Mouse (Mus musculus) CH12.LX (cell line): ENCODE measurements at regions not wholly inside any gene's neighbourhood (a gene's known extent, or its start where the extent isn't known, plus 50 kb on each side); places are given as distances from the start of the nearest gene placed in this dataset.

ENCODE experiments used
- DNase-seq: peaks from one replicate; pipeline ENCODE4 v3.0.0-alpha.2; 2013; ENCODE audit errors: extremely low read depth
- H3K27ac ChIP-seq: 2 replicates; pipeline ENCODE4 v1.5.1; 2012; ENCODE audit warnings: low read depth, mild to moderate bottlenecking, control low read depth, moderate library complexity; ENCODE audit not compliant: insufficient read depth
- H3K27me3 ChIP-seq: replicated peaks from 2 replicates; pipeline ENCODE3; 2012; ENCODE audit warnings: inconsistent platforms
- H3K36me3 ChIP-seq, 2 experiments: replicated peaks in 1 of 2; 2 replicates each; pipeline versions ENCODE3 to v1.6.1; 2012; ENCODE audit warnings: inconsistent platforms in 1 of 2, low read length in 1 of 2, mild to moderate bottlenecking in 1 of 2, mixed read lengths in 1 of 2, moderate library complexity in 1 of 2; ENCODE audit not compliant: control insufficient read depth in 1 of 2, insufficient read depth in 1 of 2
- H3K4me1 ChIP-seq, 2 experiments: 2 replicates each; pipeline ENCODE4 v1.6.1; 2012; ENCODE audit warnings: inconsistent platforms in 1 of 2, moderate library complexity in 1 of 2; ENCODE audit not compliant: insufficient read depth in 2 of 2, control insufficient read depth in 1 of 2
- H3K4me2 ChIP-seq: 2 replicates; pipeline ENCODE4 v1.6.1; 2012; ENCODE audit warnings: low read depth, mild to moderate bottlenecking, control low read depth; ENCODE audit not compliant: poor library complexity, insufficient read depth, severe bottlenecking
- H3K4me3 ChIP-seq, 3 experiments: fragments of 150-350 bp in 1 of 3; sonication (generic) in 1 of 3; replicated peaks in 1 of 3; 2 replicates each; pipeline versions ENCODE3 to v1.5.1; 2011 to 2012; ENCODE audit warnings: low read depth in 2 of 3, low read length in 2 of 3, mild to moderate bottlenecking in 2 of 3, moderate library complexity in 2 of 3, control low read depth in 1 of 3, improper control_type of control experiment in 1 of 3, inconsistent platforms in 1 of 3, mixed read lengths in 1 of 3; ENCODE audit not compliant: poor library complexity in 1 of 3
- H3K79me2 ChIP-seq: replicated peaks from 2 replicates; pipeline ENCODE4 v1.6.1; 2012; ENCODE audit warnings: mild to moderate bottlenecking, moderate library complexity; ENCODE audit not compliant: control insufficient read depth, poor library complexity, insufficient read depth, severe bottlenecking; ENCODE audit errors: extremely low read depth
- H3K9ac ChIP-seq: 2 replicates; pipeline ENCODE4 v1.6.1; 2012; ENCODE audit warnings: low read depth, mild to moderate bottlenecking, control low read depth, moderate library complexity; ENCODE audit not compliant: insufficient read depth
- H3K9me3 ChIP-seq: replicated peaks from 2 replicates; pipeline ENCODE3; 2012; ENCODE audit warnings: low read length, inconsistent platforms, mixed read lengths
- CHD2 ChIP-seq: IDR thresholded peaks from 2 replicates; pipeline ENCODE4 v1.6.1; 2011; ENCODE audit warnings: low read length, improper control_type of control experiment
- CTCF ChIP-seq, 2 experiments: IDR thresholded peaks in 1 of 2; conservative IDR thresholded peaks in 1 of 2; 2 replicates each; pipeline ENCODE4 v1.5.1; 2011 to 2012; ENCODE audit warnings: low read depth in 2 of 2, low read length in 2 of 2, improper control_type of control experiment in 1 of 2, inconsistent platforms in 1 of 2, mild to moderate bottlenecking in 1 of 2, moderate library complexity in 1 of 2
- E2F4 ChIP-seq: IDR thresholded peaks from 2 replicates; pipeline ENCODE4 v1.6.1; 2011; ENCODE audit warnings: low read depth, low read length, improper control_type of control experiment; ENCODE audit not compliant: insufficient replicate concordance
- ELF1 ChIP-seq: IDR thresholded peaks from 2 replicates; pipeline ENCODE4 v1.6.1; 2014; ENCODE audit warnings: low read depth, mild to moderate bottlenecking, inconsistent platforms, low read length, improper control_type of control experiment
- GABPA ChIP-seq: IDR thresholded peaks from 2 replicates; pipeline ENCODE4 v1.6.1; 2012; ENCODE audit warnings: low read depth, low read length, improper control_type of control experiment, inconsistent platforms; ENCODE audit not compliant: insufficient replicate concordance
- IRF4 ChIP-seq: IDR thresholded peaks from 2 replicates; pipeline ENCODE4 v1.6.1; 2014; ENCODE audit warnings: low read depth, mild to moderate bottlenecking, inconsistent platforms, low read length, improper control_type of control experiment
- KAT2A ChIP-seq: IDR thresholded peaks from 2 replicates; pipeline ENCODE4 v1.6.1; 2012; ENCODE audit warnings: low read length, improper control_type of control experiment, inconsistent platforms; ENCODE audit not compliant: insufficient replicate concordance
- MAFK ChIP-seq: IDR thresholded peaks from 2 replicates; pipeline ENCODE4 v1.6.1; 2011; ENCODE audit warnings: low read length, improper control_type of control experiment; ENCODE audit not compliant: insufficient replicate concordance
- MAX ChIP-seq: IDR thresholded peaks from 2 replicates; pipeline ENCODE4 v1.6.1; 2011; ENCODE audit warnings: low read length, improper control_type of control experiment
- MAZ ChIP-seq: IDR thresholded peaks from 2 replicates; pipeline ENCODE4 v1.6.1; 2012; ENCODE audit warnings: low read depth, mild to moderate bottlenecking, inconsistent platforms, low read length, improper control_type of control experiment, moderate library complexity
- MYC ChIP-seq: IDR thresholded peaks from 2 replicates; pipeline ENCODE4 v1.6.1; 2011; ENCODE audit warnings: low read depth, mild to moderate bottlenecking, improper control_type of control experiment, low read length
- NELFE ChIP-seq: IDR thresholded peaks from 2 replicates; pipeline ENCODE4 v1.6.1; 2011; ENCODE audit warnings: low read depth, low read length, improper control_type of control experiment
- NRF1 ChIP-seq: IDR thresholded peaks from 2 replicates; pipeline ENCODE4 v1.6.1; 2014; ENCODE audit warnings: low read depth, mild to moderate bottlenecking, inconsistent platforms, low read length, improper control_type of control experiment, moderate library complexity
- POLR2A ChIP-seq: IDR thresholded peaks from 2 replicates; pipeline ENCODE4 v1.6.1; 2011; ENCODE audit warnings: low read depth, mild to moderate bottlenecking, improper control_type of control experiment, low read length
- POLR2AphosphoS2 ChIP-seq: IDR thresholded peaks from 2 replicates; pipeline ENCODE4 v1.6.1; 2011; ENCODE audit warnings: low read depth, low read length, improper control_type of control experiment
- RAD21 ChIP-seq: IDR thresholded peaks from 2 replicates; pipeline ENCODE4 v1.6.1; 2011; ENCODE audit warnings: low read depth, mild to moderate bottlenecking, low read length, improper control_type of control experiment, moderate library complexity
- RCOR1 ChIP-seq: conservative IDR thresholded peaks from 2 replicates; pipeline ENCODE4 v1.6.1; 2012; ENCODE audit warnings: low read depth, mild to moderate bottlenecking, inconsistent platforms, low read length, improper control_type of control experiment
- TBP ChIP-seq: conservative IDR thresholded peaks from 2 replicates; pipeline ENCODE4 v1.6.1; 2011; ENCODE audit warnings: low read depth, low read length, improper control_type of control experiment
- TCF12 ChIP-seq: IDR thresholded peaks from 2 replicates; pipeline ENCODE4 v1.6.1; 2014; ENCODE audit warnings: low read depth, mild to moderate bottlenecking, inconsistent platforms, low read length, improper control_type of control experiment
- UBTF ChIP-seq: IDR thresholded peaks from 2 replicates; pipeline ENCODE4 v1.6.1; 2012; ENCODE audit warnings: low read depth, mild to moderate bottlenecking, inconsistent platforms, low read length, improper control_type of control experiment, moderate library complexity
- USF1 ChIP-seq: IDR thresholded peaks from 2 replicates; pipeline ENCODE4 v1.6.1; 2014; ENCODE audit warnings: low read depth, mild to moderate bottlenecking, inconsistent platforms, low read length, improper control_type of control experiment
- USF2 ChIP-seq: conservative IDR thresholded peaks from 2 replicates; pipeline ENCODE4 v1.6.1; 2011; ENCODE audit warnings: low read depth, low read length, improper control_type of control experiment
- ZC3H11A ChIP-seq: IDR thresholded peaks from 2 replicates; pipeline ENCODE4 v1.6.1; 2012; ENCODE audit warnings: low read depth, mild to moderate bottlenecking, inconsistent platforms, low read length, improper control_type of control experiment
- ZNF384 ChIP-seq: IDR thresholded peaks from 2 replicates; pipeline ENCODE4 v1.6.1; 2012; ENCODE audit warnings: low read depth, low read length, improper control_type of control experiment, inconsistent platforms
- dilution Hi-C: fragments of 300-500 bp; cut with MboI; formaldehyde crosslinking; loops from 2 replicates; pipeline ENCODE4 v1.14.3; 2020; ENCODE audit warnings: low sequenced_read_pairs; ENCODE audit not compliant: extremely low pct_unique_long_range_greater_than_20kb, extremely low pct_ligation_motif_present
- in situ Hi-C: fragments of 300-500 bp; cut with MboI; formaldehyde crosslinking; loops from 3 replicates; pipeline ENCODE4 v1.14.3; 2019; ENCODE audit warnings: low sequenced_read_pairs, low pct_ligation_motif_present, low pct_unique_long_range_greater_than_20kb, mixed read lengths

- Histone ChIP-seq H3K4me1 (no peaks in the 10 kb centered on the region), H3K79me2 (no peaks in the 10 kb centered on the region), H3K36me3 (no peaks in the 10 kb centered on the region)
- in situ Hi-C loops, result no loop called here
- TF ChIP-seq POLR2A, result no peak
- TF ChIP-seq RAD21, result no peak
- TF ChIP-seq TBP, result no peak
- no peak for TF ChIP-seq ELF1
- no peak for TF ChIP-seq GABPA
- no peak for TF ChIP-seq MYC
- no peak for TF ChIP-seq NELFE
- no peak for TF ChIP-seq RCOR1
- TF ChIP-seq CHD2, result no peak
- TF ChIP-seq TCF12, result no peak
- TF ChIP-seq ZC3H11A, result no peak
- TF ChIP-seq, all 38 proteins: peak for 0
- dilution Hi-C loops, result no loop called here
- no peak overlapping the region for H3K4me2 ChIP-seq
- H3K4me3 ChIP-seq, result no peak overlapping the region
- no peak overlapping the region for H3K9ac ChIP-seq
- H3K27me3 ChIP-seq, result no peaks in the 10 kb centered on the region
- no peak for DNase-seq
- no peak overlapping the region for H3K27ac ChIP-seq
- H3K9me3 ChIP-seq, result peaks cover 2% of the 10 kb centered on the region
Observed at GRCm38 (mm10) chr12:12655611-12656010, 286.1 kb downstream of the Mycn start.

DNA sequence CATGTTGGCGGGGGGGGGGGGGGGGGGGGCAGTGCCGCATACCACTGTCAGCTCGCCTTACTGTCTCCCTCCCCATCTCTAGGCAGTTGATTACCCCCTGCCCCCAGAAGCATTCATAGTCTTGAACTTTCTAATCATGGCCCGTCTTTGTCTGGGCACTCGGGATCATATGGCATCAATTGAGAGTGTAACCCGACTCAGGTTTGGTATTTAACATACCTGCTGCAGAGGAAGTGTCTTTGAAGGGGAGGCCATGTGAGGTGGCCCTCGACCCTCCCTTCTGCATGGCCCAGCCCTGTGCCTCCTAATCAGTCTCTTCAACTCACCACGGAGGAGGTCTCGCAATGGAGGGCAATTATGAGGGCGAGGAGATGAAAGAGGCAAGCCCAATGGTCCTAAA is 286.5 kb downstream of the Mycn start:
- no peak overlapping the region for H3K4me2 ChIP-seq
- H3K4me1 ChIP-seq, result no peaks in the 10 kb centered on the region
- no peaks in the 10 kb centered on the region for H3K27me3 ChIP-seq
- H3K9ac ChIP-seq, result no peak overlapping the region
- H3K36me3 ChIP-seq, result no peaks in the 10 kb centered on the region
- H3K4me3 ChIP-seq, result no peak overlapping the region
- no peaks in the 10 kb centered on the region for H3K79me2 ChIP-seq
- dilution Hi-C loops, result no loop called here
- DNase-seq, result no peak
- H3K9me3 ChIP-seq, result peaks cover 2% of the 10 kb centered on the region
- in situ Hi-C loops, result no loop called here
- H3K27ac ChIP-seq, result no peak overlapping the region
- TF ChIP-seq UBTF (no peak), MAX (no peak), POLR2AphosphoS2 (no peak), RAD21 (no peak), MAZ (no peak), USF1 (no peak), ELF1 (no peak), E2F4 (no peak), IRF4 (no peak), CHD2 (no peak), CTCF (conservative IDR thresholded peaks at IDR 0.05 in 1 of 2, IDR thresholded peaks at IDR 0.05 in 1 of 2; ENCODE audit: low read depth in 2 of 2, low read length in 2 of 2) (no peak), MAFK (no peak), KAT2A (no peak), NRF1 (no peak), NELFE (no peak), ZNF384 (no peak), POLR2A (no peak), USF2 (no peak)
- TF ChIP-seq, all 38 proteins: peak for 0
